Mouse (Mus musculus) lung, postnatal 14 days (tissue): ENCODE data around the gene Usp28.
"Not testable (repeated sequence)": the region's sequence is repeated elsewhere in the genome, so short reads cannot be mapped to it uniquely, and the experiment has no call there.

Source experiments
- DNase-seq: peaks from one replicate; pipeline ENCODE4 v3.0.0; 2021

The Usp28 gene

DNA sequence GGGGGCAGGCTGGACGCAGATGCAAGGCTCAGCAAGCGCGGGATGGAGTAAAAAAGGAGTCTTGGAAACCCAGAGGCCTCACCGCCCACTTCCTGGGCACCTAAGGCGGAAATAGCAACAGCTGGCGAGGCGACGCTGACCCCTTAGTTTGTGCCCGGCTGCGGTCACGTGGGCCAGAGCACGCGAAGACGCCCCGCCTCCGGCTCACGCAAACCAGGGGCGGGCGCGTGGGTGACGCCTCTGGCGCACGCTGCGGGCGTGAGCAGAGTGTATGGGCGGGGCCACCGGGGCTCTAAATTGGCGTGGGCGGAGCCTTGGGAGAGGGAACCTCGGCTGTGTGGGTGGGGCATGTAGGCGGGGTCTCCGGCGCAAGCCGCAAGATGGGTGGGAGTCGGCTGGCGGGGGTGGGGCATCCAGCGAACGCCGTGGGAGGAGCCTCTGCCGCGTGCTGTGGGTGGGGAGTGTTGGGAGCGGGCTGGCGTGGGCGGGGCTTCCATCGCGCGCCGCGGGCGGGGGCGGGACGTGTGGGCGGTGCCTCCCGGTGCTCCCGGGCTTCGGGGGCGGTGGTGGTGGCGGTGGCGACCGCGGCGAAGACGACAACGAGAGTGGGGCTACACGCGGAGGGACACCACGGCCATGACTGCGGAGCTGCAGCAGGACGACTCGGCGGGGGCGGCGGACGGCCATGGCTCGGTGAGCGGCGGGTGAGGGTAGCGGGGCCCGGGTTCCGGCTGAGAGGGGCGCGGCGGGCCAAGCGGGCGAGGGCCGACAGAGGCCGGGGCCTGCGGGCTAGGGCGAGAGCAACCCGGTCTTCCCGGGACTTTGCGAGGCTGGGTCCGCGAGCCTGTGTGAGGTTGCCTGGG, at the start of gene Usp28:
TSS of gene Usp28 (plus strand) at position 531 of the 863 bp plus-strand sequence.
- peak; percentile 100 for DNase-seq

- DNase-seq, result no peak
These were observed 42.8 kb upstream of the Usp28 start for GRCm38 (mm10) chr9:48942349-48942748.

GRCm38 (mm10) chr9:48947565-48947964, 37.6 kb upstream of the Usp28 start:
- no peak for DNase-seq

GRCm38 (mm10) chr9:48961314-48961713, 23.9 kb upstream of the Usp28 start:
- no peak for DNase-seq

GRCm38 (mm10) chr9:48962131-48962530, 23.0 kb upstream of the Usp28 start:
- DNase-seq, result no peak

DNA sequence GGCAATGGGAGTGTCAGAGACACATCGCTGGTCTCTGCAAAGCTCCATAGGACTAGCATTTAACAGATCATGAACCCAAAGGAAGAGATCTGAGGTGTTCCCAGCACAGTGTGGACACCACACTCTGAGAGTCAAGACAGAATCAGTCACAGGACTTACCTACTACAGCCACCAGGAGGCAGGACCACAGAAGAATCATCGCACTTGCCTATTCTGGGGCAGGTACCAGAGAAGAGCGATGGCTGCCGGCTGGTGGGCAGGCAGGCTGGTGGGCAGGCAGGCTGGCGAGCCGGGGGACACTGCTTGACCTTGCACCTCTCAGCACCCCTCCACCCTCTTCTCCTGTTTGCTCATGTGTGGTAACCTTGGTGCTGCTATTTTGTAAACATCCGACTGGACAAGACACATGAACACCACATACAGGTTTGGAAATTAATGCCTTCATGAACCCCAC, 20.6 kb upstream of the Usp28 start, which contains the start of gene Htr3b:
TSS of gene Htr3b (minus strand) at position 404 of the 454 bp plus-strand sequence.
- DNase-seq, result no peak

DNA sequence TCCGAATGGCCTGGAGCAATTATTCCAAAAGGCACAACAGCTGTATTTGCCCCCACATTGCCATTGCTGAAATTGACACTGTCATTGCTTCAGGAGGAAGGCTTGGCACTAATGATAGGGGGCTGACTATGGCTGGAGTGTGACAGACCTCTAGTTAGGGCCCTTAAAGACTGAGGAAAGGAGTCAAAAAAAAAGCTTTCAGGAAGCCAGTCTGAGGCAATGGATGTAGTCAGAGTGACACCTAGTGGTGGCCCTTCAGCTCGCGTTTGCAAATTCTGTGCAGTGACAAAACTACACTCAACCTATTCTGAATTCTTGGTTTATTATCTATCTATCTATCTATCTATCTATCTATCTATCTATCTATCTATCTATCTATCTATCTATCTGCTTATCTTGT, 12.7 kb upstream of the Usp28 start:
- peak; percentile 58 for DNase-seq

DNA sequence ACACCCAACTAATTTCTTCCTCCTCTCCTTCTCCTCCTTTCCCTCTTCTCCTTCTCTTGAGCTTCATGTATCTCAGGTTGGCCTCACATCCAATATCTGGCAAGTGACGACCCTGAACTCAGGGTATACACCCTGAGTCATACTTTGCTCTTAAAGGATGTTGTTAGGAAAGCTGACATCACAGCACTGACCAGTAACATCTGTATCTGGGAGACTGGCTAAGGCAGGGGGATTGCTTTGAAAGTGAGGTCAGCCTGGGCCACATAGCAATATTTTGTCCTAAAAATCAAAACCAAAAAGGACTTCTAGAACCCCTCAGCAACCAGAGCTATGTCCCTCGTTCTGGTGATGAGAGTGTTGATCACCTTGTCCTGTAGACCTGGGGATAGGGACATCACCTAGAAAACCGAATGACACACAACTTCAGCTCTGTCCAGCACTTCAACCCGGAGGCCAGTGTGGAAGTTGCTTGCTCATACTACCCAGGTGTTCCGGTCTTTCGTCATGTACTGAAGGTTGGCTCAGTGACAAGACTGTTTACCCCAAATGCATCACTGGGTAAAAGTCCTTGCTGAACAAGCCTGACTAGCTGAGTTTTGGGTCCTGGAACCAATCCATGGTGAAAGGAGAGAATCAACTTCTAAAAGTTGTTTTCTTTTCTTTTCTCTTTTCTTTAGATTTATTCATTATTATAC, 8.4 kb upstream of the Usp28 start:
- no peak for DNase-seq

- no peak for DNase-seq
These were observed 4.8 kb upstream of the Usp28 start for GRCm38 (mm10) chr9:48980371-48980770.

DNA sequence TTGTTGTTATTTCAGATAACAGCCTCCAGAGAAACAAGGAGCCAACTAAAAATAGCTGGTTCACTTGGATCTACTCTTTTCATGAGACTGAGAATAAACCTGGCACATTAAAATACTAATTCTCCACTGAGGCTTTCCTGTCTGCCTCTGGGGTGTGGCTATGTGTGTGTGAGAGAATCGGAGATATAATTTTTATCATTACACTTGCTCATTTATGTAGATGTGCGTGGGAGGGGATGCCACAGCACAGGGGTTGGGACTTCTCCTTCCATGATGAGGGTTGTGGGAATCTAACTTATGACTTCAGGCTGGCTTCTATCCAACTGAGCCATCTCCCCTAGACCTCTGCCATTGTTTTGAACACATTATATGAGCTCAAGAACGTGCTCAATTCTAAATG, 4.4 kb upstream of the Usp28 start:
- no peak for DNase-seq

DNA sequence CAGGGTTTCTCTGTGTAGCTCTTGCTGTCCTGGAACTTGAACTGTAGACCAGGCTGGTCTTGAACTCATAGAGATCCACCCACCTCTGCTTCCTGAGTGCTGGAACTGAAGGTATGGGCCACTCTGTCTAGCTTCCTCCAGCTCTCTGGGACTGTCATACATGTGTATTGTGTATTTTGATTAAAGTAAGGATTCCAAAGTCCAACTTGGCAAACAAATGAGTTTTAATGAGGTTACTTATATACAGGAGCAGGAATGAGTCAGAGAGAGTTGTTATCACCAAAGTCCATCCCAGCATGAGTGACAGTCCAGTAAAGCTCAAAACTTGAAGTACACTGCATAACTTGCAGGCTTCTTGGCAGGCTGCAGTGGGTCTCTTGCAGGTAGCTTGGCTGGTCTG, 3.3 kb upstream of the Usp28 start:
- no peak for DNase-seq

GRCm38 (mm10) chr9:48983801-48984200, 1.4 kb upstream of the Usp28 start:
- DNase-seq, result not testable (repeated sequence)

DNA sequence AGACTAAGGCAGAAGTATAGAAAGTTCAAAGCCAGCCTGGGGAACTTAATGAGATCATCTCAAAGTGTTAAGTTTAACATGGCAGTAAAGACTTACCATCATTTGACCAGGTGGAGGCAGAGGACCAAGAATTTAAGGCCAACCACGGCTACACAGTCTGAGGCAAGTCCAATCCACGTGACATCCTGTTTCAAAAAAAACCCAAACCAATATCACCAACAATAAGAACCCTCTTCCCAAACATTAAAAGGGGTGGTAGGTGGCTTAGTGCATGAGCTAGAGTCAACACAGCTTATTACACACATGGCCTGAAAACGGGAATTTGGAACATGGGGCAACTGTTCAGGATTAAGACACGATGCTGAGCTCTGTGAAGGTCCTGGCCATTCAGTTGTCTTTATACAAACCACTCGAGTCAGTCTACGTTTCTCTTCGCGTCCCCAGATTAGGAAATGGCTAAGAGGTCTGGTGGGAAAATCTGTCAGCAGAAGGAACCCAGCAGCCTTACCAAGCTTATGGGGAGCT, 793 bp upstream of the Usp28 start:
- no peak for DNase-seq

DNA sequence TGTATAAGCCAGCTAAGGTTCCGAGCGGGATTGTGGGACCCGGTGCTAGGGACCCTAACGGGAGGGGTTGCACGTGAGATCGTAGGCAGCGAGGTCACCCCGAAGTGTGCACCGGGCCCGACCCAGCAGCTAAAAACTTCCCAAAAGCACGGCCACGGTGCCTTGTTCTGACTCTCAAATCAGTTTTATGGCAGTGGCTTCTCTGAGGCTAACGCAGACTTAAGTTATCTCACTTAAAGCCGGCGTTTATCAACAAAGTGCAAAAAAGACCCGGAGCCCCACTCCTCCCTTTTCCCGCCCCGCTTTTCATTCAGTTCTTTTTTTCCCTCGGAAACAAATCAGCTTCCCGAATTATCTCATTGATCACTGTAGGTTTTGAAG, 523 bp downstream of the Usp28 start:
- DNase-seq, result no peak

DNA sequence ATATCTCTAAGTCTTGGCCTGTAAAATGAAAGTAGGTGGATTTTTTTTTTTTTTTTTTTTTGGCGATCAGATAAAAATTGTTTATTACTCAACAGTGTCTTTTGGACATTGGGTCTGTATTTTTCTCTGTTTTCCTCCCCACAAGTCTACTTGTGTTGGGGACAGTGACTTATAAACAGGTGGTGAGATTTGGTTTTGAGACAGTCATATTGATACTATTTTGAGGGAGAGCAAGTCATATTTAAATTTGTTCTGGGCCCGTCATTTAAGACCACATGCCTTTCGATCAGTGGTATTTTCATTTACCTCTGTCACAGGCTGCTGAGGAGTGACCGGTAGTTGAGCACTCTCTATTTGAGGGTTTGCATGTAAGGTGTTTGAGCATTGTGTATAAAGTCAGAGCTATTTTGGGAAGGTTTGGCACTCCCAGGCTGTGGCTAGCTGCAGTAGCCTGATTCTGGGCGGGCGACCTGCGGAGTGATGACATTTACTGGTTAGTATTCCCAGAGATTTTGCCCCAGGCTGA, 1.5 kb downstream of the Usp28 start:
- DNase-seq, result no peak

DNA sequence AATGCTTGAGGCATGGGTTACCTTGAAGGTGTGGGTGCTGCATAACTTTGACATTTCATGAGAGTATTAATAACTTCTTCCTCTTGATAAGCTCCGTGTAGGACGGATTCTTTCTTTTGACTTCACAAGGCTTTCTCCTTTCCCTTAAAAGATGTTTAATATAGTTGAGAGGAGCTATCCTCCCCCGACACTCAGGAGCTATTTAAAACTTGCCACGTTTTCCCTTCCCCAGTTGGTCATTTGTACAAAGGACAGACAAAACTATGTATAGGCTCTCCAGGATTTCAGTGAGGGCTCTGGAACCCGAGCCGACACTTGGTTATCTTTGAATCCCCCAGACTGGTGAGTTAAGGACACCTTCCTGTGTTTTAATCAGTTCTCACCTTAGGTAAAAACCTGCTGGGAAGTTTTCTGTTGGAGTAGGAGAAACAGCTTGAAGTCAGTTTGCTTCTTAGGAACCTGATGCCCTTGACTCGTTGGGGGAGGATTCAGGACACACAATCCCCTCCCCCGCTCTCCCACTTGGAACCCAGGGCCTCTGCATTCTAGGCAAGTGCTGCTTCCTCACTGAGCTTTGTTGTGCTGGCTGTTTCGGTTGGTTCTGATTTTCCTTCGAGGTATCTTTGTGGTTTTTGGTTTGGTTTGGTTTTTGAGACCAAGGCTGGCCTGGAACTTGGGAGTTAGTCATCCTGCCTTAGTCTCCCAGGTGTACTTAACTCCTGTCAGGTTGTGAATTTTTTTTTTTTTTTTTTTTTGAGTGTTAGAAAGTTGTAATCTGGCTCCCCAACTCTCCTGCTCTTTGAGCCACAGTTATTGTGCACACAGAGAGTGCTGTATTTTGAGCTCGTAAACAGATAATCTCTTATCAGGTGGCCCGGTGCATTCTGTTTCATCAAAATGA, 2.3 kb downstream of the Usp28 start:
- no peak for DNase-seq

DNA sequence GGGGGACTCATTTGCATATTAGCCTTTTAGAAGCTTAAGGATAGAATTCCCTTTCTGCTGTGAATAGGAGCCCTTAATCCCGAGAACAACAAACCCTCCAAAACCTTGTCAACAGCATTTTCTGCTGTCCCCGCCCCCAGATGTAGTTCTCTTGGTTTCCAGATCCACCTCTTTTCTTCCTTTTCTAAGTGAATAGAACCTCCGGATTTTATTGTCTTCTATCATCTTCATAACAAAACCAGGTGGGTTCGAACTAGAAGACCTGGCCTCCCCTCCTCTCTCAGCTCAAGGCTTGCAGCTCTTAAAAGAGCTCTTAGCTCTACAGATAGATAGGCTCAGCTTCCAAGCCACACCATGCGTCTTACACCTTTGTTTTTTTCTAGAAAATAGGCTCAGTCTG, 6.5 kb downstream of the Usp28 start:
- DNase-seq, result no peak

DNA sequence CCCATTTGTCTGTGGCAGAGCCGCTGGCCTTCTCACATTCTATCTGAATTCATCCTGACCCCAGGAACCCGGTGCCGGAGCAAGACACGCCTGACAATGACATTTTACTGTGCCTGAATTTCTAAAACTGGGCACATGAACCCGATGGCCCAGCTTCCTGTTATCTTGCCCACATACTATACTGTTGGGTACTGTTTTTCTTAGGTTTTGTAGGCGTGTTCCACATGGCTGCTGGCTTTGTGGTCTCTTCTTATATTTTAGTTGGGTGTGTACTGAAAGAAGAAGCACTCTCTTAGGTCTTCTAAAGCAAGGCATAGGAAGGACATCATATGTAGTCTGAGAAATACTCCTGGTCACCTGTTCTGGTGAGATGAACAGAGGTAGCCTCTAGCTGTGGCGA, 9.6 kb downstream of the Usp28 start:
- DNase-seq, result no peak

- DNase-seq, result no peak
These were observed 10.6 kb downstream of the Usp28 start for GRCm38 (mm10) chr9:48995735-48996134.

DNA sequence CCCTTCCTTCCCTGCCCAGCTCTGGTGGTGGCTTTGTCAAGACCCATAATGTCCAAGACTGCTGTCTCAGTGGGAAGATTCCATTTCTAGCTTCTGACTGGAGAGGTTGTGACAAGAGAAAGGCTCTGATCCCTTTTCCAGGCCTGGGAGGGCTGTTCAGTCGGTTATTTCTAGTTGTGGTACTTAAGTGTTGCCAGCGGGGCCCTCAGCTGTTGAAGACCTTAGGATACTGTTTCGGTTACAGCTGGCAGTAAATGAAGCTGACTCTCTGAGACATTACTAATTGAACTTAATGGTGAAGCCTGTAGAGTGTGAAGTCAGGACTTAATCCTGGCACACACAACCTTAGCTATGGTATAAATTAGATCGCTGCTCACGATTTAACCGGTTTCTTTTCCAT, 14.1 kb downstream of the Usp28 start:
- DNase-seq, result no peak

DNA sequence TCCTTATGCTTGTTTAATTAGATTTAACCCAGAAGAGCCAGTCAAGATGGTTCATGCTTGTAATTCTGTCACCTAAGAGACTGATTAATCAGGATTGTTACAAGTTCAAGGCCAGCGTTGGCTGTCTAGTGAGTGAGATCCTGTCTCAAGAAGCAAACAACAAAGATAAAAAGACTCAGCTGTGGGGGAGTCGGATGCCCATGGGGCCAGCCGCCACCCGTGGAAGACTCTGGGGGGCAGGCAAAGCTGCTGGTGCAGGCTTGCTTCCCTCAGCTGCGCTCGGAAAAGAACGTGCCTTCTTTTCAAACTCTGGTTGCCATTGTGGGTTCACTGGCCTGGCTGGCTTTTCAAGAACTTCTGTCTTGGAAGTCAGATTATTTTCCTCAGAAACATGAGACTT, 30.6 kb downstream of the Usp28 start:
- no peak for DNase-seq

- DNase-seq, result no peak
These were observed 36.1 kb downstream of the Usp28 start for GRCm38 (mm10) chr9:49021289-49021688.

DNA sequence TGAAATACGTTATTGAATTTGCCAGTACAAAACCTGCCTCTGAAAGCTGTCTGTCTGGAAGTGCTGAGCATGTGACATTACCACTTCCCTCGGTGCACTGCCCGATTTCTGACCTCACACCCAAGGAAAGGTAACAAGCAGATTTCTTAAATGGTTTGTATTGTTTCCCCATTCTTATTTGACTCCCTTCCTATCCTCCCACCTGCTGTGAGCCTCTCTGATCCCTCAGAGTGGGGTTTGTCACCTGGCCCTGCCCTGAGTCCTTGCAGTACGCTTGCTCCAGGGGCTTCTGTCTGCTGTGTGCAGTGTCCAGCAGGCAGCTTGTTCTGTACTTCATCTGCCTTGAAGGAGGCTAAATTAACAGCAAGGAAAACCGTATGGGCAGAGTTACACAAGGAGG, 38.8 kb downstream of the Usp28 start:
- no peak for DNase-seq
